Mouse (Mus musculus) embryonic facial prominence, embryonic 14.5 days (tissue): ENCODE results near the gene Tdrd12. TPM values are rescaled to one million over a fixed set of nuclear protein-coding genes. Genes with fewer than 3 reads are reported as not detected.

Experiments used
- ATAC-seq: fragments of 200-750 bp; cut with Nextera tagmentation; 2 replicates; pipeline ENCODE4 v1.8.0; 2017; ENCODE audit warnings: low read depth, moderate number of reproducible peaks, moderate TSS enrichment
- DNase-seq: peaks from one replicate; pipeline ENCODE4 v3.0.0-alpha.2; 2015; ENCODE audit warnings: low spot score
- H3K27ac ChIP-seq: fragments of 300-500 bp; sonication (generic); replicated peaks from 2 replicates; pipeline ENCODE4 v1.5.1; 2014; ENCODE audit warnings: low read depth, mild to moderate bottlenecking, low read length, moderate library complexity
- H3K27me3 ChIP-seq: fragments of 300-500 bp; sonication (generic); replicated peaks from 2 replicates; pipeline ENCODE4 v1.6.1; 2014; ENCODE audit warnings: low read length; ENCODE audit not compliant: control insufficient read depth, insufficient read depth
- H3K36me3 ChIP-seq: fragments of 300-500 bp; sonication (generic); 2 replicates; pipeline ENCODE4 v1.6.1; 2014; ENCODE audit warnings: low read length, mixed read lengths; ENCODE audit not compliant: control insufficient read depth, insufficient read depth
- H3K4me1 ChIP-seq: fragments of 300-500 bp; sonication (generic); 2 replicates; pipeline ENCODE4 v1.6.1; 2014; ENCODE audit warnings: antibody characterized with exemption, low read length; ENCODE audit not compliant: control insufficient read depth, insufficient read depth
- H3K4me2 ChIP-seq: fragments of 300-500 bp; sonication (generic); 2 replicates; pipeline ENCODE4 v1.6.1; 2014; ENCODE audit warnings: low read depth, mild to moderate bottlenecking, low read length, moderate library complexity, mixed read lengths
- H3K4me3 ChIP-seq: fragments of 300-500 bp; sonication (generic); 2 replicates; pipeline ENCODE4 v1.5.1; 2014; ENCODE audit warnings: low read depth, mild to moderate bottlenecking, low read length
- H3K9ac ChIP-seq: fragments of 300-500 bp; sonication (generic); 2 replicates; pipeline ENCODE4 v1.6.1; 2014; ENCODE audit warnings: low read depth, mild to moderate bottlenecking, low read length, moderate library complexity, mixed read lengths
- H3K9me3 ChIP-seq: fragments of 300-500 bp; sonication (generic); 2 replicates; pipeline ENCODE4 v1.6.1; 2016; ENCODE audit warnings: low read length; ENCODE audit not compliant: control insufficient read depth
- WGBS: fragments of 180-500 bp; shearing (Covaris S2); extraction: QIAGEN DNeasy Blood & Tissue Kit; methylation state at CpG from one replicate; pipeline ENCODE4 v1.1.7; 2014; 5-methylcytosine and 5-hydroxymethylcytosine counted together
- polyA plus RNA-seq: library from polyadenylated mRNA; unstranded; fragments of >200 nt; fragmentation: Nextera tagmentation; extraction: Ambion mirVana; gene quantifications from 2 replicates; pipeline ENCODE4 v1.2.1, GENCODE M21; 2014

Gene Tdrd12
- polyA plus RNA-seq, 1 experiment from 2014 or later = 0.17 TPM

DNA sequence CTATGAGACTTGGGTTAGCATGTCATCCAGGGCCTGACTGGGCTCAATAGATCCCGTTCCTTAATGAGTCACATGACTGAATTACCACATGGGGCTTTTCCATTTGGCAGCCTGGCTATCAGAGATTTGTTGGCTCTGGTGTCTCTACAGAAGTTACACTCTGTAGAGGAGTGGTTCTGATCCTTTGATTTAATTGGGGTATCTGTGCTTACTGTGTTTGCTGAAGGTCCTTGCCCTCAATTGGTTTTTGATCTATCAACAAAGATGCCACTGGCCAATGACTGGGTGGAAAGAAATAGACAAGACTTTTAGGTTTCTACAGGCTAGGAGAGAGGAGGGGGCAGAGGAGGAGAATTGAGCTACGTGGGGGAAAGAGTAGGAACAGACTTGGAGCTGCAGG, 21.1 kb upstream of the Tdrd12 start:
- Histone ChIP-seq H3K4me2 (no peak overlapping the region), H3K4me3 (no peak overlapping the region), H3K36me3 (no peaks in the 10 kb centered on the region), H3K27me3 (no peaks in the 10 kb centered on the region), H3K9me3 (no peaks in the 10 kb centered on the region), H3K9ac (no peak overlapping the region), H3K27ac (no peak overlapping the region), H3K4me1 (peaks cover 5% of the 10 kb centered on the region; the same call in 1 of the 2 replicates)
- WGBS = 42% methylated on average over 2 of the region's 2 CpGs
- ATAC-seq = no peak
- no peak for DNase-seq

DNA sequence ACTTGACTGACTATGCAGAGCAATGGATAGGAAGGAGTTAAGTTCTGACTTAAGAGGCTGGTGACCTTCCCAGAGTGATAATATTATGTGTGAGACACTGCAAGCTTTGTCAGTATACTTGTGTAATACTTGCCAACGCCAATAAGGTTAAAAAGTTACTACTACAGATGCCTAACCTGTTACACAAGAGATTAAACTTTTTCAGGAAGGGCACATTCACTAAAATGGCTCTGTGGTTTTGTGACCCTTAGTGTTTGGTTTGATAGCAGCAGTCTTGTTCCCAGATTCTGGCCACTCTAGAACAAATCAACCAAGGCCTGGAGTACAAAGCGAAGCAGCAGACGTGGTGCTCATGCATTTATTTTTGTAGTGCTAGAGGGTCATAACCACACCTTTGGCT, 20.0 kb upstream of the Tdrd12 start:
- Histone ChIP-seq H3K9me3 (no peaks in the 10 kb centered on the region), H3K4me2 (no peak overlapping the region), H3K36me3 (no peaks in the 10 kb centered on the region), H3K27ac (no peak overlapping the region), H3K4me3 (no peak overlapping the region), H3K4me1 (peaks cover 5% of the 10 kb centered on the region; the same call in 1 of the 2 replicates), H3K9ac (no peak overlapping the region), H3K27me3 (no peaks in the 10 kb centered on the region)
- no peak for ATAC-seq
- WGBS = 80% methylated on average over 3 of the region's 3 CpGs
- DNase-seq = no peak

DNA sequence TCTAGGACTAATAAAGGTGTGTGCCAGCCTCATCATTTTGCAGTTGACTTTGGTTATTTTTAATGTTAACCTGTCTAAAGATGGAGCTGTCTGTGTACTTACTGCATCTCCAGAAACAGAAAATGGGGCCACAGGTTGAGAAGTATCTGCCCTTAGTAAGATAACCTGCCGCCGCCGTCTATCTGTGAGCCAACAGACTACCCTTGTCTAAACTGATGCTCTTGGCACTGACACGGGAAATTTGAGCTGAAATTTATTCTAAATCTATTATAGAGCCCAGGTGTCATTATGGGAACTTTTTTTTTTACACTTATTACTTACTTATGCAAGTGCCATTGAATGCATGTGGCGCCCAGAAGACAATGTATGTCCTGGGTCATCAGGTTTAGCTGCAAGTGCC, 19.4 kb upstream of the Tdrd12 start:
- Histone ChIP-seq H3K36me3 (no peaks in the 10 kb centered on the region), H3K9ac (no peak overlapping the region), H3K4me1 (peaks cover 5% of the 10 kb centered on the region; the same call in 1 of the 2 replicates), H3K9me3 (no peaks in the 10 kb centered on the region), H3K27me3 (no peaks in the 10 kb centered on the region), H3K27ac (no peak overlapping the region), H3K4me2 (no peak overlapping the region), H3K4me3 (no peak overlapping the region)
- WGBS = 85% methylated on average over 5 of the region's 5 CpGs
- DNase-seq = no peak
- ATAC-seq = no peak

DNA sequence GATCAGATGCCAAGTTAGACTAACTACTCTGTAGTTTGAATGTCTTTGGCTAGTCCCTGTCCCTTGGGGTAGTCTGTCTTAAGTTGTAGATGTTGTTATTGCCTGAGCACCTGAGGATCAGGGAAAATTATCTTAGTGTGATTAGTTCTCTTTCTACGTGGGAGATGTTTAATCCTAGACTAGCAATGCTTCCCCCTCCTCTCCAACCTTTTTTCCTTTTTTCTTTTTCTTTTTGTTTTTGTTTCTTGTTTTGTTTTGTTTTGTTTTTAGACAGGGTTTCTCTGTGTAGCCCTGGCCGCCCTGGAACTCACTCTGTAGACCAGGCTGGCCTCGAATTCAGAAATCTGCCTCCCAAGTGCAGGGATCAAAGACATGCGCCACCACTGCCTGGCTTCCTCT, 18.7 kb upstream of the Tdrd12 start, which contains the start of gene Nudt19:
Gene Nudt19 (minus strand): TSS at position 100 of the 399 bp plus-strand sequence.
- Histone ChIP-seq H3K9me3 (no peaks in the 10 kb centered on the region), H3K4me3 (peak within 1 kb of the TSS; percentile 86), H3K9ac (peak within 1 kb of the TSS; percentile 98), H3K36me3 (peaks cover 1% of the 10 kb centered on the region; the same call in 1 of the 2 replicates), H3K27me3 (no peaks in the 10 kb centered on the region), H3K4me2 (peak within 1 kb of the TSS; percentile 98), H3K27ac (peak within 1 kb of the TSS; percentile 97), H3K4me1 (peaks cover 5% of the 10 kb centered on the region; the same call in 1 of the 2 replicates)
- DNase-seq (no peak), ATAC-seq (no peak)
- WGBS = 71% methylated on average over 4 of the region's 4 CpGs

DNA sequence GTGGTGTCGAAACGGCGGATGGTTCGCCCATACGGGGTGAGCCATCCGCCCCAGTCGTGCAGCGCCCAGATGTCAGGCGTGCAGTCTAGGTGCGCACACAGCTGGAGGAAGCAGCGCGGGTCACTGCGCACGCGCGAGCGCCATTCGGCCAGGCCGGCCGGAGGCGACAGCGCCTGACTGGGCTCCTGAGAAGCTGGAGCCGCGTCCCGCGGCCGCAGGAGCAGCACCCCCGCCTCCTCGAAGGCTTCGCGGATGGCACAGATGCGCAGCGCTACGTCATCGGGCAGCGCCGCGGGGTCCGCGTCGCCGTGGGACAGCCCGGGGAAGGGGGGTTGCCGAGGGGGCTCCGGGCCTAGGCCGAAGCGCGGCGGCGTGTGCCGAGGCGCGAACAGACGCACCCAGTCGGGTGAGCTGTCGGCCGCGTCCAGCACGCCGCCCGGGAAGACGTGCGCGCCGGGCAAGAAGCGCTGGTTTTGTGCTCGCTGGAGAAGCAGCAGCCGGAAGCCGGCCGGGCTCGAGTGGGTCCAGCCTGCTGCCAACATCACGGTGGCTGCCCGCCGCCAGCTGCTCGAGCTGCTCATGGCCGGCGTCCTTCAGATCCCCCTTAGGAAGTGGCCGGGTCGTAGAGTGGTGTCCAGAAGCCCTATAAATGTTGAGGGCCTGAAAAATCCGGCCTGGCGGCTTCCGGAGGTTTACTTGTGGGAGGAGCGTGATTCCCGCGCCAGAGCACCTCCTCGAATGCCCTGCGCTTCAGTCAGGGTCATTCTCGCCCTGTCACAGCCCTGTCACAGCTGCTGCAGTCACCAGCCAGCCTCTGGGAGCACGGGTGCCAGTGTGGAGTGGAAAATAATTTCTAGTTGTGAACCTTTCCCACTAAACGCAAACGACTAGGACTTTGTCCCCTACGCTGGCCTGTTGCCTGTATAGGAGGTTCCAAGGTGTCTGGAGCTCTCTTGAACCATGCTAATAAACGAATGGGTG, 18.0 kb upstream of the Tdrd12 start:
- peaks cover 5% of the 10 kb centered on the region; the same call in 1 of the 2 replicates for H3K4me1 ChIP-seq
- DNase-seq (peak; percentile 94), ATAC-seq (peak; percentile 93)
- WGBS = 1% methylated on average over 49 of the region's 93 CpGs
- peak overlapping the region; percentile 98 for H3K9ac ChIP-seq
- H3K4me3 ChIP-seq = peak overlapping the region; percentile 86
- H3K27ac ChIP-seq = peak overlapping the region; percentile 97
- H3K27me3 ChIP-seq = no peaks in the 10 kb centered on the region
- peaks cover 8% of the 10 kb centered on the region for H3K36me3 ChIP-seq
- H3K4me2 ChIP-seq = peak overlapping the region; percentile 98
- H3K9me3 ChIP-seq = no peaks in the 10 kb centered on the region

DNA sequence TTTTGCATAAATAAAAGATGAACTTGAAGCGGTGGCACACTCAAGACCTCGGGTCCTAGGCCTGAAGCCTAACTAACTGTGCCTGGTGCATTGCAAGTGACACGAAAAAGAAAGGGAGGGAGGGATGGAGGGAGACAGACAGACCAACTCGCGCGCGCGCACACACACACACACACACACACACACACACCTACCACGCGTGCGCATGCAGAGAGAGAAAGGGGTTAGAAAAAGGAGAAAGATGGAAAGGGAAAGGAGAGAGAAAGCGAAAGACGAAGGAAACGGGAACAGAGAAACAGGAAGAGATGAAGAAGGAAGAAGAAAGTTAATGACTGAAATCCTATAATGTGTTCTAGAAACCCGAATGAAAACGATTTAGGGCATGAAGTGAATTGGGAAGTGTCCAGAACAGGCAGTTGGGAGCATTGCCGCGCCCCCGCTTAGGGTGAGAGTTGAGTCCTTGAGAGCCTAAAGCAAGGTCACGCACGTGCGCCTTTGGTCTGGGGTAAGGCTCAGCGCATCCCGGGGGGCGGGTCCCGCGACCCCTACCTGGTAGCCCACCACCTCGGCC, 17.1 kb upstream of the Tdrd12 start:
- peak overlapping the region; percentile 98 for H3K9ac ChIP-seq
- WGBS = 3% methylated on average over 28 of the region's 28 CpGs
- peaks cover 17% of the 10 kb centered on the region for H3K36me3 ChIP-seq
- no peaks in the 10 kb centered on the region for H3K27me3 ChIP-seq
- H3K4me1 ChIP-seq = peaks cover 5% of the 10 kb centered on the region; the same call in 1 of the 2 replicates
- DNase-seq (peak; percentile 29), ATAC-seq (peak; percentile 48)
- H3K4me2 ChIP-seq = peak overlapping the region; percentile 98
- peak overlapping the region; percentile 97 for H3K27ac ChIP-seq
- no peaks in the 10 kb centered on the region for H3K9me3 ChIP-seq
- H3K4me3 ChIP-seq = peak overlapping the region; percentile 86

DNA sequence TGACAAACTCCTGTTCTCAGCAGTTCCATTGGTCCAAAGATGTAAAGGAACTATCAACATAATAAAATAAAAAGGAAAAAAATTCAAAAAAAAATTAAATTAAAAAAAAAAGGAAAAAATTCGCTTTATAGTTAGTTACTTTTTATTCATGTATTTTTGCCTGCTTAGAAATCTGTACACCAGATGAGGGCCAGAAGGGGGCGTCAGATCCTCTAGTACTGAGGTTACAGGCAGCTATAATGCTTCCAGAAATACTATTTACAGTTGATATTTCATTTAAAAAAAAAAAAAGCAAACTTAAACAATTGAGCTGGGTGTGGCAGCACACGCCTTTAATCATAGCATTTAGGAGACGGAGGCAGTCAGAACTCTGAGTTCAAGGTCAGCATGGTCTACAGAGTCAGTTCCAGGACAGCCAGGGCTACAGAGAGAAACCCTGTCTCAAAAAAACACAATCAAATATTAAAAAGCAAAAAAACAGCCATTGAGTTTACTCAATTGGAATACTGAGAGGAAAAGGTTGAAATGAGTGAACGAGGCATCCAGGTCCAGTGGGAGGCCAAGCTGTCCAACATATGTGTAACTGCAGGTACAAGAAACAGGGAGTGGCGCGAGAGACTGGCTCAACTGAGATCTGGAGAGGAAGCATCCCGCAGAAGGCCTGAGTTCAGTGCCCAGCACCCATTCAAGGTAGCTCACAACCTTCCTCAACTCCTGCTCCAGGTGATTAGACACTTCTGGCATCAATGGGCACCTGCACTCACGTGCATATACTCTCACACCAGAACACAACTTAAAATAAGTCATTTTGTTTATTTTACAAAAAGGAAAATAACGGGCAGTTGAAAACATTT, 16.4 kb upstream of the Tdrd12 start:
- peak overlapping the region; percentile 98; the same call in 1 of the 2 replicates for H3K9ac ChIP-seq
- WGBS = 54% methylated on average over 10 of the region's 10 CpGs

DNA sequence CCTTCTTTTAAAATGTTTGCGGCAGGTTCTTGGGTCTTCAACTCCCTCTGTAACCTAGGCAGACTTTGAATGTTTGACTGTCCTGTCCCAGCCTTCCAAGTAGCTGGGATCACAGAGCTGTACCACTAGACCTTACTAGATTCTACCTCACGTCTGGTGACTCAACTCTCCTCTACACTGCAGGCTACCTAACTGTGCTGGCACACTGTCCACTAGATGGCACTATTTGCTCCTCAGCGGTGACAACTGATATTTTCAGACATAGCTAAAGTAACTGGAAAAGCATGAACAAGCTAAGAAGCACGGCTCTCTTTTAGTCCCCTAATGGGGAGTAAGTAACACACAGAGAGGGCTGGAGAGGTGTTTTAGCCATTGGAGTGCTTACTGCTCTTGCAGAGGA, 8.3 kb upstream of the Tdrd12 start:
- Histone ChIP-seq H3K27ac (no peak overlapping the region), H3K4me3 (no peak overlapping the region), H3K4me1 (no peaks in the 10 kb centered on the region), H3K9ac (no peak overlapping the region), H3K9me3 (no peaks in the 10 kb centered on the region), H3K36me3 (peaks cover 40% of the 10 kb centered on the region), H3K4me2 (no peak overlapping the region), H3K27me3 (no peaks in the 10 kb centered on the region)
- ATAC-seq = peak; percentile 60; the same call in 1 of the 2 replicates
- DNase-seq = peak; percentile 74
- WGBS = 29% methylated on average over 4 of the region's 4 CpGs

More for the DNA sequence above, 16.4 kb upstream of the Tdrd12 start:
- peak; percentile 33 for DNase-seq
- no peaks in the 10 kb centered on the region for H3K9me3 ChIP-seq
- peaks cover 24% of the 10 kb centered on the region for H3K36me3 ChIP-seq
- H3K4me1 ChIP-seq = peaks cover 5% of the 10 kb centered on the region; the same call in 1 of the 2 replicates
- no peak for ATAC-seq
- no peak overlapping the region for H3K27ac ChIP-seq
- peak overlapping the region; percentile 86 for H3K4me3 ChIP-seq
- no peaks in the 10 kb centered on the region for H3K27me3 ChIP-seq
- peak overlapping the region; percentile 98 for H3K4me2 ChIP-seq
